Mouse (Mus musculus) ES-Bruce4 (cell line): Measurements from ENCODE around the gene Apba2.

Source experiments
- CTCF ChIP-seq: IDR thresholded peaks from one replicate; pipeline ENCODE4 v1.8.1; 2011; ENCODE audit warnings: low read depth, low read length
- EP300 ChIP-seq: IDR thresholded peaks from 2 replicates; pipeline ENCODE4 v1.6.1; 2011; ENCODE audit warnings: low read depth, low read length; ENCODE audit not compliant: insufficient read depth

GRCm38 (mm10) chr7:64539450-64540148, 38.1 kb downstream of the Apba2 start:
- TF ChIP-seq CTCF: no peak
- TF ChIP-seq EP300: no peak
